Mouse (Mus musculus) myocyte (in vitro differentiated cells): ENCODE measurements around the gene Bst2. TPM values are rescaled to one million over a fixed set of nuclear protein-coding genes. Genes with fewer than 3 reads are reported as not detected.

Experiments used
- H3K27me3 ChIP-seq: one replicate; pipeline ENCODE4 v1.6.1; 2011; ENCODE audit not compliant: control insufficient read depth, insufficient read depth, insufficient read length
- H3K36me3 ChIP-seq: one replicate; pipeline ENCODE4 v1.6.1; 2011; ENCODE audit not compliant: control insufficient read depth, insufficient read depth
- H3K4me2 ChIP-seq: one replicate; pipeline ENCODE4 v1.6.1; 2011; ENCODE audit warnings: low read depth, control low read depth
- H3K4me3 ChIP-seq: one replicate; pipeline ENCODE4 v1.5.1; 2011; ENCODE audit warnings: mild to moderate bottlenecking, control low read depth, moderate library complexity
- H3K79me2 ChIP-seq: one replicate; pipeline ENCODE4 v1.6.1; 2011; ENCODE audit not compliant: control insufficient read depth, insufficient read depth
- H3ac ChIP-seq: one replicate; pipeline ENCODE4 v1.6.1; 2011; ENCODE audit not compliant: control insufficient read depth, insufficient read length
- CEBPB ChIP-seq: IDR thresholded peaks from 2 replicates; pipeline ENCODE4 v1.6.1; 2011; ENCODE audit warnings: mild to moderate bottlenecking, moderate library complexity; ENCODE audit not compliant: poor library complexity, insufficient read depth, severe bottlenecking
- E2F4 ChIP-seq: IDR thresholded peaks from one replicate; pipeline ENCODE4 v1.6.1; 2011; ENCODE audit warnings: mild to moderate bottlenecking, control low read depth, moderate library complexity; ENCODE audit not compliant: insufficient read depth
- MAX ChIP-seq: IDR thresholded peaks from one replicate; pipeline ENCODE4 v1.6.1; 2011; ENCODE audit warnings: low read depth, mild to moderate bottlenecking, control low read depth
- MYOD1 ChIP-seq, 3 experiments: IDR thresholded peaks; one replicate each; pipeline ENCODE4 v1.6.1; 2011; ENCODE audit warnings: control low read depth in 2 of 3, low read depth in 2 of 3, mild to moderate bottlenecking in 2 of 3, moderate library complexity in 1 of 3; ENCODE audit not compliant: insufficient read length in 2 of 3, control insufficient read depth in 1 of 3
- MYOG ChIP-seq, 3 experiments: IDR thresholded peaks; one replicate each; pipeline ENCODE4 v1.6.1; 2011; ENCODE audit warnings: control low read depth in 2 of 3, low read depth in 2 of 3, mild to moderate bottlenecking in 2 of 3; ENCODE audit not compliant: insufficient read length in 2 of 3, control insufficient read depth in 1 of 3, insufficient read depth in 1 of 3
- POLR2A ChIP-seq: IDR thresholded peaks from one replicate; pipeline ENCODE4 v1.6.1; 2011; ENCODE audit warnings: low read depth, mild to moderate bottlenecking, control low read depth, moderate library complexity; ENCODE audit not compliant: insufficient read length
- POLR2AphosphoS2 ChIP-seq: IDR thresholded peaks from one replicate; pipeline ENCODE4 v1.6.1; 2011; ENCODE audit warnings: low read depth, control low read depth; ENCODE audit not compliant: insufficient read length
- REST ChIP-seq: IDR thresholded peaks from one replicate; pipeline ENCODE4 v1.6.1; 2011; ENCODE audit warnings: mild to moderate bottlenecking, control low read depth, moderate library complexity; ENCODE audit not compliant: insufficient read depth, insufficient read length
- SRF ChIP-seq: IDR thresholded peaks from one replicate; pipeline ENCODE4 v1.6.1; 2011; ENCODE audit warnings: low read depth; ENCODE audit not compliant: control insufficient read depth, insufficient read length
- TCF12 ChIP-seq: IDR thresholded peaks from one replicate; pipeline ENCODE4 v1.6.1; 2011; ENCODE audit warnings: mild to moderate bottlenecking, control low read depth; ENCODE audit not compliant: poor library complexity, insufficient read depth, severe bottlenecking
- TCF3 ChIP-seq: IDR thresholded peaks from one replicate; pipeline ENCODE4 v1.6.1; 2011; ENCODE audit warnings: low read depth, control low read depth; ENCODE audit not compliant: insufficient read length
- USF1 ChIP-seq: IDR thresholded peaks from one replicate; pipeline ENCODE4 v1.6.1; 2011; ENCODE audit warnings: low read depth, mild to moderate bottlenecking, control low read depth, moderate library complexity
- polyA plus RNA-seq: library from polyadenylated mRNA; unstranded; fragments of >200 nt; fragmentation: generic; extraction: Trizol; gene quantifications from one replicate; pipeline ENCODE4 v1.2.1, GENCODE M21; 2012; ENCODE audit warnings: missing spikeins

Bst2 gene
- polyA plus RNA-seq, 1 experiment: 33.9 TPM

GRCm38 (mm10) chr8:71567587-71567986, 30.3 kb upstream of the Bst2 start:
- no peak overlapping the region for H3ac ChIP-seq
- no peaks in the 10 kb centered on the region for H3K36me3 ChIP-seq
- TF ChIP-seq SRF (no peak), E2F4 (no peak), TCF3 (no peak), MAX (no peak), MYOG (IDR thresholded peaks at IDR 0.05; ENCODE audit: control insufficient read depth in 1 of 3, insufficient read depth in 1 of 3, insufficient read length in 2 of 3, low read depth in 2 of 3) (no peak), REST (no peak), USF1 (no peak)
- no peak overlapping the region for H3K4me3 ChIP-seq
- H3K79me2 ChIP-seq: no peaks in the 10 kb centered on the region
- H3K27me3 ChIP-seq: no peaks in the 10 kb centered on the region
- no peak overlapping the region for H3K4me2 ChIP-seq

DNA sequence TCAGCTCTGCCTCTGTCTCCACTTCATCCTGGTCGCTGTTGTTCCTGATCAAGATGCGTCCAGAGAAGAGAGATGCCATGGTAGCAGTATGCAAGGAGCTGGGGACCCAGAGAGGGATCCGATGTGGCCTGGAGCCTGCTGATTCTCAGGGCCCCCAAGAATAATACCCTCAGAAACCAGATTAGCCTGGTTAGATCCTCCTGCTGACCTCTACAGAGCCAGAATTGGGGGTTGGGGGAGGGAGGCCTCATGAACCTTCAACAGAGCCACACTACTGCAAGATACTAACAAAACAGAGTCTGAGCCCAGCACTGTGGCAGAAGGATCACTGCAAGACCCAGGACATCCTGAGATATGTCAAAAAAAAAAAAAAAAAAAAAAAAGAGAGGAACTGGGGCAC, 29.2 kb upstream of the Bst2 start, which contains the start of gene Nxnl1:
Nxnl1 (minus strand) TSS at position 101 of the 400 bp plus-strand sequence.
- TF ChIP-seq E2F4 (no peak), REST (no peak), POLR2A (no peak), TCF12 (no peak), SRF (no peak), USF1 (no peak), MYOD1 (IDR thresholded peaks at IDR 0.05; ENCODE audit: control insufficient read depth in 1 of 3, insufficient read length in 2 of 3, low read depth in 2 of 3) (no peak), POLR2AphosphoS2 (no peak), TCF3 (no peak), MYOG (IDR thresholded peaks at IDR 0.05; ENCODE audit: control insufficient read depth in 1 of 3, insufficient read depth in 1 of 3, insufficient read length in 2 of 3, low read depth in 2 of 3) (no peak), MAX (no peak), CEBPB (no peak)
- Histone ChIP-seq H3K4me3 (no peak within 1 kb of the TSS), H3K79me2 (no peaks in the 10 kb centered on the region), H3K27me3 (no peaks in the 10 kb centered on the region), H3K4me2 (no peak within 1 kb of the TSS), H3K36me3 (no peaks in the 10 kb centered on the region), H3ac (no peak within 1 kb of the TSS)

GRCm38 (mm10) chr8:71563992-71564391, 26.7 kb upstream of the Bst2 start:
- no peak for TF ChIP-seq USF1
- TF ChIP-seq REST: no peak
- TF ChIP-seq E2F4: no peak
- no peak for TF ChIP-seq MAX
- no peak for TF ChIP-seq MYOD1 (IDR thresholded peaks at IDR 0.05; ENCODE audit: control insufficient read depth in 1 of 3, insufficient read length in 2 of 3, low read depth in 2 of 3)
- TF ChIP-seq MYOG (IDR thresholded peaks at IDR 0.05; ENCODE audit: control insufficient read depth in 1 of 3, insufficient read depth in 1 of 3, insufficient read length in 2 of 3, low read depth in 2 of 3): no peak
- TF ChIP-seq POLR2AphosphoS2: no peak
- no peak for TF ChIP-seq SRF
- TF ChIP-seq CEBPB: no peak
- TF ChIP-seq POLR2A: no peak
- TF ChIP-seq TCF3: no peak
- Histone ChIP-seq H3K4me3 (no peak overlapping the region), H3K4me2 (no peak overlapping the region), H3ac (no peak overlapping the region), H3K79me2 (no peaks in the 10 kb centered on the region), H3K27me3 (no peaks in the 10 kb centered on the region), H3K36me3 (no peaks in the 10 kb centered on the region)

DNA sequence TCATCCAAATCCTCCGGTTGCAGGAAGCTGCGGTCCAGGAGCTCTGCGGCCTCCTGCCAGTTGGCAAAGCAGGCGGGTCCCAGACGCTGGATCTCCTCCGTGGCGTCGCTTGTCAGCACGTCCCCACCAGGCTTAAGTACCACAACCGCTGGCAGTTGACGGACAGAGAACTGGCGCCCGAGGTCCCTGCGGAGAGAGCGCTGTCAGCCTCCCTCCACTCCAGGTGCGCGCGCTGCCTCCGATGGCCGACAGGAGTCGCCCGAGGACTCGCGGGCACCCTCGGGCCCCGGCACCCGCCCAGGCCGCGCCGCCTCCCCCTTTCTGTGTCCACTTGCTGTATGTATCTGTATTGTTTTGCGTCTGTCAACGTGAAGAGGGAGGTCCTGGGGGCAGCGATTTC, 25.5 kb upstream of the Bst2 start:
- no peak overlapping the region for H3K4me3 ChIP-seq
- TF ChIP-seq REST (no peak), POLR2AphosphoS2 (no peak), E2F4 (no peak), MYOD1 (IDR thresholded peaks at IDR 0.05; ENCODE audit: control insufficient read depth in 1 of 3, insufficient read length in 2 of 3, low read depth in 2 of 3) (peak in 1 of 3 experiments; percentile 50)

DNA sequence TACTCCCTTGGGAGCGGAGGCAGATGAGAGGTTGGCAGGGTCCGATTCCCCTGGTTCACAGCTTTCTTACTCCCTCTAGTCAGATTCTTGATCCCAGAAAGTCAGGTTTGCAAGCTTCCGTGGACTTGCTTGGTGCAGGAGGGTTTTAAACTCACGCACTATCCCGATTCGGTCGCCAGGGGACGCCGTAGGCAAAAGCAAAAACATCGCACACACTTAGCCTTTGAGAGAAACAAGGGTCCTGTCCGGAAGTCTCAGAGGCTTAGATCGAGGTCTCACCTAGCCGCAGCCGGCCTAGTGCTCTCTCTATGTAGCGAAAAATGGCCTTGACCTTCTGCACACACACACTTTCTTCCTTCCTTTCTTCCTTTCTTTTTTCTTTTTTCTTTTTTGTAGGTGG, 24.1 kb upstream of the Bst2 start:
- H3K79me2 ChIP-seq: no peaks in the 10 kb centered on the region
- no peak overlapping the region for H3ac ChIP-seq
- no peak overlapping the region for H3K4me2 ChIP-seq
- H3K27me3 ChIP-seq: peaks cover 12% of the 10 kb centered on the region
- no peak for TF ChIP-seq MAX
- no peak for TF ChIP-seq POLR2AphosphoS2
- TF ChIP-seq E2F4: no peak
- no peak for TF ChIP-seq MYOG (IDR thresholded peaks at IDR 0.05; ENCODE audit: control insufficient read depth in 1 of 3, insufficient read depth in 1 of 3, insufficient read length in 2 of 3, low read depth in 2 of 3)
- no peaks in the 10 kb centered on the region for H3K36me3 ChIP-seq
- no peak overlapping the region for H3K4me3 ChIP-seq

More for the DNA sequence above, 25.5 kb upstream of the Bst2 start:
- H3K4me2 ChIP-seq: peak overlapping the region; percentile 55
- H3K27me3 ChIP-seq: peaks cover 10% of the 10 kb centered on the region
- H3K36me3 ChIP-seq: no peaks in the 10 kb centered on the region
- H3ac ChIP-seq: no peak overlapping the region
- H3K79me2 ChIP-seq: no peaks in the 10 kb centered on the region

- Histone ChIP-seq H3K4me3 (no peak overlapping the region), H3ac (no peak overlapping the region), H3K36me3 (no peaks in the 10 kb centered on the region), H3K27me3 (peaks cover 12% of the 10 kb centered on the region), H3K79me2 (no peaks in the 10 kb centered on the region), H3K4me2 (no peak overlapping the region)
- TF ChIP-seq TCF12 (no peak), POLR2AphosphoS2 (no peak), TCF3 (no peak)
These were observed 23.5 kb upstream of the Bst2 start for GRCm38 (mm10) chr8:71560765-71561164.
